Mouse (Mus musculus): ENCODE measurements around the gene Stpg2.

DNA sequence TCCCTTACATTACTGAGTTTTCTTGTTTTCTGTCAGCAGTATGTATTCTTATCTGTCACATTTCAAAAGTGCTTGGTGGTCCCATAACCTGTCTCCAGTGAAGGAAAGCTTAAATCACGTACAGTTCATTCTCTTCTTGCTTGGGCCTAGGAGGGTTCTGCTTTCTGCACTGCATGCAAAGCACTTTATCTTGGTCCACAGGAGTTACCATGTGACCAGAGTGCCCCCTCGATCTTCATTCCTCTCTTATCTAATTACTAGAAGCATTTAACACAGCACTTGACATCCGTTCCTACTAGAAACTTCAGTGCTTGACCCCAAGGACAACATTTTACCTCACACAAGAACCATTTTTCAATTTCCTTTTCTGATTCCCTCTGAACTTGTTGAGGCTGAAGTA is 470.7 kb downstream of the Stpg2 start:
- TF ChIP-seq HCFC1 (IDR thresholded peaks at IDR 0.05; ENCODE audit: low read depth, low read length) (no peak), EP300 (IDR thresholded peaks at IDR 0.05; ENCODE audit: low read length) (no peak), USF2 (conservative IDR thresholded peaks at IDR 0.05; ENCODE audit: low read depth, low read length) (no peak), CTCF (conservative IDR thresholded peaks at IDR 0.05 in 1 of 2, IDR thresholded peaks at IDR 0.05 in 1 of 2; ENCODE audit: low read depth in 2 of 2, low read length in 2 of 2) (no peak), NRF1 (IDR thresholded peaks at IDR 0.05; ENCODE audit: low read depth, low read length) (no peak), E2F4 (IDR thresholded peaks at IDR 0.05; ENCODE audit: insufficient replicate concordance, low read depth, low read length) (no peak), CHD2 (IDR thresholded peaks at IDR 0.05; ENCODE audit: low read length) (no peak), PAX5 (IDR thresholded peaks at IDR 0.05; ENCODE audit: low read length) (no peak)
